Mouse (Mus musculus) C2C12 (cell line): ENCODE data around the gene Clip4.

Source experiments
- CTCF ChIP-seq: IDR thresholded peaks from one replicate; pipeline ENCODE4 v1.5.1; 2011; ENCODE audit not compliant: control insufficient read depth, insufficient read depth, insufficient read length
- MAX ChIP-seq: IDR thresholded peaks from one replicate; pipeline ENCODE4 v1.6.1; 2011; ENCODE audit warnings: mild to moderate bottlenecking, control low read depth
- MYOD1 ChIP-seq: IDR thresholded peaks from one replicate; pipeline ENCODE4 v1.6.1; 2011; ENCODE audit warnings: low read depth; ENCODE audit not compliant: control insufficient read depth, insufficient read length
- USF1 ChIP-seq: IDR thresholded peaks from one replicate; pipeline ENCODE4 v1.6.1; 2011; ENCODE audit warnings: low read depth, mild to moderate bottlenecking, control low read depth, moderate library complexity

GRCm38 (mm10) chr17:71780490-71780889 lies 12.2 kb downstream of the Clip4 start:
- TF ChIP-seq CTCF (no peak), MAX (no peak), USF1 (no peak), MYOD1 (no peak)
